Mouse (Mus musculus) inflammation-experienced regulatory T-cells, adult 6 months (primary cell): ENCODE measurements at regions not wholly inside any gene's neighbourhood (a gene's known extent, or its start where the extent isn't known, plus 50 kb on each side); places are given as distances from the start of the nearest gene placed in this dataset.

Experiments used
- ATAC-seq: one replicate; pipeline ENCODE4 v1.8.0; 2017

- ATAC-seq = no peak
These were observed 53.9 kb upstream of the Maml3 start for GRCm38 (mm10) chr3:52158788-52159260.

- ATAC-seq = no peak
These were observed 56.8 kb upstream of the Maml3 start for GRCm38 (mm10) chr3:52161688-52162087.

GRCm38 (mm10) chr3:52163990-52164389 is 59.1 kb upstream of the Maml3 start:
- ATAC-seq = no peak

GRCm38 (mm10) chr3:52167420-52167819 is 62.5 kb upstream of the Maml3 start:
- ATAC-seq = no peak

- peak; percentile 74 for ATAC-seq
These were observed 66.0 kb upstream of the Maml3 start for GRCm38 (mm10) chr3:52170847-52171246.

GRCm38 (mm10) chr3:52171303-52171702 is 66.4 kb upstream of the Maml3 start:
- no peak for ATAC-seq

- no peak for ATAC-seq
These were observed 68.6 kb upstream of the Maml3 start for GRCm38 (mm10) chr3:52173490-52173889.

GRCm38 (mm10) chr3:52176108-52176507 is 71.2 kb upstream of the Maml3 start:
- ATAC-seq = no peak

- no peak for ATAC-seq
These were observed 74.0 kb upstream of the Maml3 start for GRCm38 (mm10) chr3:52178851-52179250.

- ATAC-seq = no peak
These were observed 74.8 kb upstream of the Maml3 start for GRCm38 (mm10) chr3:52179686-52180085.

- ATAC-seq = no peak
These were observed 75.4 kb upstream of the Maml3 start for GRCm38 (mm10) chr3:52180306-52180705.

- ATAC-seq = no peak
These were observed 75.9 kb upstream of the Maml3 start for GRCm38 (mm10) chr3:52180785-52181184.

GRCm38 (mm10) chr3:52181326-52182101 is 76.6 kb upstream of the Maml3 start:
- no peak for ATAC-seq

- ATAC-seq = no peak
These were observed 79.4 kb upstream of the Maml3 start for GRCm38 (mm10) chr3:52184241-52184640.

- ATAC-seq = no peak
These were observed 80.5 kb upstream of the Maml3 start for GRCm38 (mm10) chr3:52185351-52185750.

- no peak for ATAC-seq
These were observed 80.7 kb upstream of the Foxo1 start for GRCm38 (mm10) chr3:52187401-52187801.

GRCm38 (mm10) chr3:52188303-52188702 is 79.8 kb upstream of the Foxo1 start:
- ATAC-seq = no peak

- no peak for ATAC-seq
These were observed 79.1 kb upstream of the Foxo1 start for GRCm38 (mm10) chr3:52189016-52189415.

GRCm38 (mm10) chr3:52190021-52190420 is 78.1 kb upstream of the Foxo1 start:
- no peak for ATAC-seq

- no peak for ATAC-seq
These were observed 75.1 kb upstream of the Foxo1 start for GRCm38 (mm10) chr3:52193026-52193425.

- no peak for ATAC-seq
These were observed 73.9 kb upstream of the Foxo1 start for GRCm38 (mm10) chr3:52194216-52194615.

GRCm38 (mm10) chr3:52195486-52195885 is 72.7 kb upstream of the Foxo1 start:
- no peak for ATAC-seq

- ATAC-seq = no peak
These were observed 71.8 kb upstream of the Foxo1 start for GRCm38 (mm10) chr3:52196047-52196935.

- no peak for ATAC-seq
These were observed 71.2 kb upstream of the Foxo1 start for GRCm38 (mm10) chr3:52196936-52197246.
